Mouse (Mus musculus) embryonic facial prominence, embryonic 15.5 days (tissue): ENCODE data around the gene Coa5. TPM values are rescaled to one million over a fixed set of nuclear protein-coding genes. Genes with fewer than 3 reads are reported as not detected.
A peak's percentile ranks its signal among the peaks of the same experiment; 100 is the strongest.

Experiments used
- ATAC-seq: fragments of 200-750 bp; cut with Nextera tagmentation; 2 replicates; pipeline ENCODE4 v1.8.0; 2017; ENCODE audit warnings: low read depth, moderate TSS enrichment; ENCODE audit not compliant: insufficient number of reproducible peaks, low FRiP score, low TSS enrichment
- H3K27ac ChIP-seq: fragments of 300-500 bp; sonication (generic); replicated peaks from 2 replicates; pipeline ENCODE4 v1.5.1; 2015; ENCODE audit warnings: mild to moderate bottlenecking, inconsistent platforms
- H3K27me3 ChIP-seq: fragments of 300-500 bp; sonication (generic); 2 replicates; pipeline ENCODE4 v1.6.1; 2015; ENCODE audit warnings: inconsistent platforms
- H3K36me3 ChIP-seq: fragments of 300-500 bp; sonication (generic); 2 replicates; pipeline ENCODE4 v1.6.1; 2015; ENCODE audit warnings: mild to moderate bottlenecking, inconsistent platforms
- H3K4me1 ChIP-seq: fragments of 300-500 bp; sonication (generic); 2 replicates; pipeline ENCODE4 v1.6.1; 2015; ENCODE audit warnings: inconsistent platforms
- H3K4me2 ChIP-seq: fragments of 300-500 bp; sonication (generic); replicated peaks from 2 replicates; pipeline ENCODE4 v1.6.1; 2015; ENCODE audit warnings: mild to moderate bottlenecking, inconsistent platforms
- H3K4me3 ChIP-seq: fragments of 300-500 bp; sonication (generic); replicated peaks from 2 replicates; pipeline ENCODE4 v1.5.1; 2015; ENCODE audit warnings: mild to moderate bottlenecking, inconsistent platforms
- H3K9ac ChIP-seq: fragments of 300-500 bp; sonication (generic); 2 replicates; pipeline ENCODE4 v1.6.1; 2015; ENCODE audit warnings: inconsistent platforms
- H3K9me3 ChIP-seq: fragments of 300-500 bp; sonication (generic); replicated peaks from 2 replicates; pipeline ENCODE4 v1.6.1; 2016; ENCODE audit warnings: inconsistent platforms
- WGBS: fragments of 180-500 bp; shearing (Covaris S2); methylation state at CpG from one replicate; pipeline ENCODE4 v1.1.7; 2015; 5-methylcytosine and 5-hydroxymethylcytosine counted together
- polyA plus RNA-seq: library from polyadenylated mRNA; unstranded; fragments of >200 nt; fragmentation: Nextera tagmentation; extraction: Ambion mirVana; gene quantifications from 2 replicates; pipeline ENCODE4 v1.2.1, GENCODE M21; 2015

Coa5 gene
- 41.6 and 42.5 TPM in 2 replicates for polyA plus RNA-seq

DNA sequence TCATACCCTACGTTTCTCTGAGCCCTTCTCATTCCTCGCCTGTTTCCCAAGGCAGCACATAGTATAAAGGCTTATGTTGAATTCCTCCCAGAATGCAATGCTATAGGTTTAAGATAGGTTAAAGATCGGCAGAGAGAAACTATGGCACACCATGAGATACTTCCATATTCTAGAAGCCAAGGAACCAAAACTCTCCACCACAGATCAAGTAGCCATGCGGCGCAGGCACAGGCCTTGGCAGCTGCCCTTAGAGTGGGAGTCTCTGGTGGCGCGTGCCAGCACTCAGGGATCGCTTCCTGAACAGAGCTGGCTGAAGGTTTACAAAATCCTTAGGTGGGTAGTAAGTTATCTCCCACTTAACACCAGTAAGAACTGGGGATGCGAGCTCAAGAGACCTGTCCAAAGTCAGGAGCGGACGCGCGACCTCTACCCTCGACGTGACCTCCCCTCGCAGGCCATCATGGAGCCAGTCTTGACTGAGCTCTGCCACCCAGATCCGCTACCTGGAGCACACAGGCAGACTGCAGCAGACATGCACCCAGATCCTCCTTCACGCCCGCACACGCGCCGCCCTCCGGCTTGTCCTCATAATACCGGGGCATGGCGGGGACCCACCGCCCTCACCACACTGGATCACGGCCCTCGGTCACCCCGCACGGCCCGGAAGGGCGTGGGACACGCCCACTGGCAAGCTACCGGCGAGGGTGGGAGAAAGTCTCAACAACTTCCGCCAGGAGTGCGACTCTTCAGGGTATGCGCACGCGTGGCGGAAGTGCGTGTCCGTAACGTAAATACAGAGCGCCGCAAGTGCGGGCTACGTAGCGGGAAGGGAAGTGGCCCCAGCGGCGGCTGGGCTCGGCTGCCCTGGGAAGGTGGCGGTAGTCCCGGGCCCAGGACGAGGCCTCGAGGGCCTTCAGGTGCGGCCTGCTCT, at the start of gene Coa5, which contains the start of gene Unc50:
Coa5 (minus strand) TSS at position 738 of the 931 bp plus-strand sequence.
Unc50 (plus strand) TSS at position 774 of the 931 bp plus-strand sequence.
- peak within 1 kb of the TSS; percentile 87 for H3K4me2 ChIP-seq
- H3K4me3 ChIP-seq = peak within 1 kb of the TSS; percentile 78
- H3K36me3 ChIP-seq = peaks cover 36% of the 10 kb centered on the region
- peak within 1 kb of the TSS; percentile 61 for H3K27ac ChIP-seq
- no peaks in the 10 kb centered on the region for H3K9me3 ChIP-seq
- H3K9ac ChIP-seq = peak within 1 kb of the TSS; percentile 78
- WGBS = 3% methylated on average over 57 of the region's 57 CpGs
- ATAC-seq = peak; percentile 97
- H3K4me1 ChIP-seq = peaks cover 25% of the 10 kb centered on the region
- no peaks in the 10 kb centered on the region for H3K27me3 ChIP-seq

DNA sequence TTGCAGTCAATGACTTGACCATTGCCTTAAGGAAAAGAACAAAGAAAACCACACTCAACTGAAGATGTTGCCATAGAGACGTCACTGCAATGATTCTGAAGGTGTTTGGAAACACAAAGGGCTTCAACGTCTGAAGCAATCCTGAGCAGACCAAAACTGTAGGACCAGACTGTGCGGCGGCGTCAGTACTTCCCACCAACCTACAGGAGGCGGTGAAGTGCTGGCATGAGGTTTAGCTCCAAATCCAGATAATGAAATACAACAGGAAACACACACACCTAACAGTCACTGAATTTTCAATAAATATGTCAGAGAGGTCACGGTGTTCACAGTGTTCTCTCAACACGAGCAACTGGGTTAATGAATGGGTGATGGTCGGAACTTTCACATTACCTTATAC, 49.2 kb upstream of the Coa5 start:
- no peak overlapping the region for H3K4me3 ChIP-seq
- no peak overlapping the region for H3K9ac ChIP-seq
- H3K9me3 ChIP-seq = no peaks in the 10 kb centered on the region
- no peaks in the 10 kb centered on the region for H3K36me3 ChIP-seq
- no peak overlapping the region for H3K4me2 ChIP-seq
- ATAC-seq = no peak
- H3K27ac ChIP-seq = no peak overlapping the region
- WGBS = 74% methylated on average over 9 of the region's 9 CpGs
- no peaks in the 10 kb centered on the region for H3K27me3 ChIP-seq
- no peaks in the 10 kb centered on the region for H3K4me1 ChIP-seq

DNA sequence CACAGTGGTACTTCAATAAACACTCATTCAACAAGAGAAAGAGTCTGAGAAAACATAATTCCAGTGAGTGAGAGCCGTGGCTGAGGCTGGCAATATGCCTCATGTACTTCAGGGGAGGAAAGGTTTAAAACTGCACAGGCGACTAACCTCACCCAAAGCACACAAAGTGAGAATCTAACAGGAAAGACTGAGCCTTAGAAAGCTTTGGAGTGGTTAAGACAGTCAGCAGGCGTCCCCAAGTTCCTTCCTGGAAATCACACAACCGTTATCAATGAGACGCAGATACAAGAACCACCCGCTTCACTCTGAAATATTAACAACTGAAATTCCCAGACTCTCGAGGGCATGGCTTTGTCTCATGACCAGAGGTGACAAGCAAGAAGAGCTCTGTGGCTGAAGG, 48.5 kb upstream of the Coa5 start:
- 69% methylated on average over 7 of the region's 7 CpGs for WGBS
- Histone ChIP-seq H3K9ac (no peak overlapping the region), H3K36me3 (no peaks in the 10 kb centered on the region), H3K4me2 (no peak overlapping the region), H3K27ac (no peak overlapping the region), H3K27me3 (no peaks in the 10 kb centered on the region), H3K9me3 (no peaks in the 10 kb centered on the region), H3K4me1 (no peaks in the 10 kb centered on the region), H3K4me3 (no peak overlapping the region)
- no peak for ATAC-seq

DNA sequence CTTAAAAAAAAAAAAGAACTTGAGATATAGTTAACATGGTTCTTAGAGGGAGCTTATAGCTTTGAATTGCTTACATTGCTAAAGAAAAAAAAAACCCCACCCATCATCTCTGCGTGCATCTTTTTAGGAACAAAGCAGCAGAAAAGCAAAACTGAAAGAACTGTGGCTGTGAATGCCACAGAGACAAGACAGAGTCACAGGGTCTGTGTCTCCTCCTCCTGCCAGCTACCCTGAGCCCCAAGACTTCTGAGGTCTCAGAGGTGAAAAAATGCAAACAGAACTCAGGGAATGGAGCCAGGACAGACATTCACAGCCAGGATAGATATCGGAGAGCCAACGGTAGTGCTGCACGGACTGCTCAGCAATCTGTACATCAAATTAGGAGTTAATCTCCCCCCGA, 48.0 kb upstream of the Coa5 start:
- no peak for ATAC-seq
- no peak overlapping the region for H3K27ac ChIP-seq
- H3K4me3 ChIP-seq = no peak overlapping the region

DNA sequence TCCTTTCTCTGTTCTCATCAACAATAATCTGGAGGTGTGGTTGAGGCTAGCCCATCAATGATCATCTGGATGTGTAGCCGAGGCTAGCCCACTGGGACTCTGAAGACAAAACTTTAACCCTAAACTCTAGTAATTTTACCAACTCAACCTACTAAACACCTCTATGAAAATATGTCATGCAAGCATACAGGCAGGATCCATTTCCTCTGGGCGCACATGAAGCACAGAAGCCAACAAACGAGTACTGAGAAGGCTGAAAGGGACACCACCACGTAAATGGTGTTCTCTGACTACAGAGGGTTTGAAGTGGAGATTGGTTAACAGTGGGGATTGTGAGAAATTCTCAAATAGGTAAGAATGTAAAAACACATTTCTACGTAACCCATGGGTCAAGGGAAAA, 47.3 kb upstream of the Coa5 start:
- Histone ChIP-seq H3K9me3 (no peaks in the 10 kb centered on the region), H3K4me2 (no peak overlapping the region), H3K27ac (no peak overlapping the region), H3K4me3 (no peak overlapping the region), H3K4me1 (no peaks in the 10 kb centered on the region), H3K9ac (no peak overlapping the region), H3K36me3 (no peaks in the 10 kb centered on the region), H3K27me3 (no peaks in the 10 kb centered on the region)
- WGBS = 87% methylated on average over 5 of the region's 5 CpGs
- no peak for ATAC-seq

More for the DNA sequence above, 48.0 kb upstream of the Coa5 start:
- Histone ChIP-seq H3K9me3 (no peaks in the 10 kb centered on the region), H3K36me3 (no peaks in the 10 kb centered on the region), H3K4me1 (no peaks in the 10 kb centered on the region), H3K9ac (no peak overlapping the region), H3K27me3 (no peaks in the 10 kb centered on the region), H3K4me2 (no peak overlapping the region)
- 64% methylated on average over 5 of the region's 5 CpGs for WGBS

DNA sequence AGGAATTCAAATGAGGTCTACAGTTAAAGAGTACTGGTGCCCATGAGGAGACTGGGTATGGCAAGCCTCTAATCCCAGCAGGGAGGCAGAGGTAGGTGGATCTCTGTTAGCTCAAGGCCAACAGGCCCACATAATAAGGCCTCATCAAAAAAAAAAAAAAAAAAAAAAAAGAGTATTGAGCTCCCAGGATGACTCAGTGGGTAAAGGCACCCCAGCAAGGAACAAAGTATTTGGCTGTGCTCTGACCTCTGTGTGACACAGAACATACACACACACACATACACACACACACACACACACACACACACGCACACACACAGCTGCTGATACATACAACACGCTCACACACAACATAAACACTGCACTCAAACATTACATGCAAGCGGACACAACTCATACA, 45.4 kb upstream of the Coa5 start:
- ATAC-seq = no peak
- 89% methylated on average over 3 of the region's 3 CpGs for WGBS
- Histone ChIP-seq H3K9ac (no peak overlapping the region), H3K9me3 (no peaks in the 10 kb centered on the region), H3K36me3 (no peaks in the 10 kb centered on the region), H3K27ac (no peak overlapping the region), H3K4me2 (no peak overlapping the region), H3K4me1 (no peaks in the 10 kb centered on the region), H3K4me3 (no peak overlapping the region), H3K27me3 (no peaks in the 10 kb centered on the region)

DNA sequence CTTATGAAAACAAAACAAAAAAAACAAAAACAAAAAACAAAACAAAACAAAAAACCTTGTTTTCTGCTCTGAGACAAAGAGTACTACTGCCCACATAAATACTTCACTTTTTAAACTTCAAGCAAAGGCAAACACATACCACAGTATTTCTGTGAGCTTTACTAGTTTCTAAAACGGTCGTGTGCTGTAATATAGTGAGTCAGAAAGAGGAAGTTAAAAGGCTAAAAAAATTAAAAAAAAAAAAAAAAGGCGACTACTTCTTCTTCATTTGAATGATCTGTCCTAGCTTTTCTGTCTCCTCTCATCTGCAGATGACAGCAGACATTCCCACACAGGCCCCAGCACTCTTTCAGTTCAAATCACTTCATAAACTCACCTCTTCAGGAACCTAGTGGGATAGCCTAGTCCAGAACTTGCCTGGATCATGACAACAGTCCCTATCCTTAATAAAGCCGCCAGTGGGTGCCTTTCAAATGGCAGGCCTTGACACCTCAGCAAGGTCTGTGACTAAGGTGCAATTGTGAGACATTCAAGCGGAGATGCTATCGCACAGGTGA, 44.8 kb upstream of the Coa5 start:
- H3K27me3 ChIP-seq = no peaks in the 10 kb centered on the region
- 89% methylated on average over 6 of the region's 6 CpGs for WGBS
- no peaks in the 10 kb centered on the region for H3K4me1 ChIP-seq
- H3K9me3 ChIP-seq = no peaks in the 10 kb centered on the region
- H3K4me2 ChIP-seq = no peak overlapping the region
- no peak overlapping the region for H3K9ac ChIP-seq
- no peaks in the 10 kb centered on the region for H3K36me3 ChIP-seq
- ATAC-seq = no peak
- no peak overlapping the region for H3K4me3 ChIP-seq
- H3K27ac ChIP-seq = no peak overlapping the region

DNA sequence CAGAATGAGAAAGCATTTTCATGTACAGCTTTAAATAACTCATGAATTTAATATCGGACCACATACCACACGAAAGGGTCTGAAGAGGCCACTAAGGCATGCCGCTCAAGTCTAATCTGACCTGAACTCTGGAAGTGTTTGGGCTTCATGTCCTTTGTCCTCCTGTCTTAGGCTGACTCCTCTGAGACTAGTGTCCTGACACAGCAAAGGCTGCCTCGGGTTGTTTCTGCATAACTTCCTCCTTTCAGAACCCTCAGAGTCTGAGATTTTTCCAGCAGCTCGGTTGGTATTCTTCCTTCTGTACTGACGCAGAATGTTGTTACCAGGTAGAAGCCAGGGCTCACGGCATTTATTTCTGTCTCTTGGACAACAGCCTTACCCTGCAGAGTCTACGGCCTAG, 44.1 kb upstream of the Coa5 start:
- no peak overlapping the region for H3K4me2 ChIP-seq
- no peaks in the 10 kb centered on the region for H3K4me1 ChIP-seq
- H3K27me3 ChIP-seq = no peaks in the 10 kb centered on the region
- WGBS = 67% methylated on average over 8 of the region's 8 CpGs
- H3K27ac ChIP-seq = no peak overlapping the region
- H3K9me3 ChIP-seq = no peaks in the 10 kb centered on the region
- H3K4me3 ChIP-seq = no peak overlapping the region
- no peak for ATAC-seq
- no peaks in the 10 kb centered on the region for H3K36me3 ChIP-seq
- H3K9ac ChIP-seq = no peak overlapping the region

DNA sequence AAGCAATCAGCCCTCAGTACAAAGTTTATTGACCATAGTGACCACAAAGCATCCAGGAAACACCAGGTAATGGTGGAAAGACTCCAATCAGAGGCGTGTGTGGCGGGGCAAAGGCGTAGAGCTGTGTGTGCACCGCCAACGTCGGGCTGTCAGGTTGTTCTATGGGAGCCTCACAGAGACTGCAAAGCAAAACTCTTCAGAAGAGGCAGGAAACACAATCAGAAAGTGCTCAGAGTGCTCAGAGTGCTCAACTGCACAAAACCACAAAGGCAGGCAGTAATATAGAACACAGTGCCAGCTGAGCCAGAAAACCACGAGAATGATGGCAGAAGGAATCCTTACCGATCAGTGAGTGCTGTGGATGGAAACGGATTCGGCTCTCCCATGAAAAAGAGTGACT, 43.3 kb upstream of the Coa5 start:
- H3K27ac ChIP-seq = no peak overlapping the region

DNA sequence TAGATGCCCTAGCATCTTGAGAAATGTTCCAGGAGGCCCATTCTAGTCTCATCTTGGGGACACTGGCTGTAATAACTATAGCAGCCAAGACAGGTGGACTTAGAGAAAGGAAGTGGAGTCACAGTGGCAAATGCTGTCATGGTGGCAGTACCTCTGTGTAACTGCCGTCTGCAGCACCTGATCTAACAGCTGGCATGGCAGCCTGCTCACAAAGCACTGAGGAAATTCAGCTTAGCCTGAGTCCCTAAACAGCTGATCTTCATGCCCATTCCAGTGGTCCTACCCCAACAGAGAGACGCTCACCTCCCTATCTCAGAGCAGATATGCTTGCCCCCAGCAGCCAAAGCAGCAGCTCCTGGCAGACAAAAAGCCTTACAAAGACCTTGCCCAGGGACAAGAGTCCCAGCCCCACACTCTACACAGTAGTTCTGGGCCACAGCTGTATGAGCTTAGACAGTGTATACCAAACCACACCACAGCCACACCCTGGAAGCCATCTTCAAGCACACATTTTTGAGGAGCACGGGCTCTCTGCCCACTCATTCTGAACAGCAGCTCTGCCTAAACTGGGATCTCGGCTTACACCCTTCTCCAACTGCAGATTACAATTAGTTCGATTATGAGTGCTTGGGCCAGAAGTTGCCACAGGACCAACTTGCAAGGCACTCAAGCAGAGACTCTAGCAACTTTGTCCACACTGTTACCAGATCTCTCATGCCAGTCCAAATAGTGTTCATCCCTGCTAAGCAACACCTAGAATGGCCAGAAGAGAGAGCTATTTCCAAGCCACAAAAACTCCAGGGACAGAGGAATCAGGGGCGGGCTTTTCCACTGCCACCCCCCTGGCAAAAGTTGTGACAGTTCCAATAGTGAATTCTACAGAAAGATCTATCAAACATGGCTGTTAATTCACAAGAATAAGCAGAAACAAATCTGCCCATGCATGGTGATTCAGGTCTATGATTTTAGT, 41.6 kb upstream of the Coa5 start:
- no peak overlapping the region for H3K4me3 ChIP-seq
- H3K27me3 ChIP-seq = no peaks in the 10 kb centered on the region
- H3K27ac ChIP-seq = no peak overlapping the region
- no peak overlapping the region for H3K9ac ChIP-seq
- ATAC-seq = no peak
- 65% methylated on average over 6 of the region's 6 CpGs for WGBS
- H3K9me3 ChIP-seq = no peaks in the 10 kb centered on the region
- H3K4me1 ChIP-seq = no peaks in the 10 kb centered on the region
- no peaks in the 10 kb centered on the region for H3K36me3 ChIP-seq
- H3K4me2 ChIP-seq = no peak overlapping the region

More for the DNA sequence above, 43.3 kb upstream of the Coa5 start:
- Histone ChIP-seq H3K4me3 (no peak overlapping the region), H3K9ac (no peak overlapping the region), H3K4me1 (no peaks in the 10 kb centered on the region), H3K4me2 (no peak overlapping the region), H3K9me3 (no peaks in the 10 kb centered on the region), H3K27me3 (no peaks in the 10 kb centered on the region), H3K36me3 (no peaks in the 10 kb centered on the region)
- WGBS = 65% methylated on average over 10 of the region's 10 CpGs
- ATAC-seq = no peak

DNA sequence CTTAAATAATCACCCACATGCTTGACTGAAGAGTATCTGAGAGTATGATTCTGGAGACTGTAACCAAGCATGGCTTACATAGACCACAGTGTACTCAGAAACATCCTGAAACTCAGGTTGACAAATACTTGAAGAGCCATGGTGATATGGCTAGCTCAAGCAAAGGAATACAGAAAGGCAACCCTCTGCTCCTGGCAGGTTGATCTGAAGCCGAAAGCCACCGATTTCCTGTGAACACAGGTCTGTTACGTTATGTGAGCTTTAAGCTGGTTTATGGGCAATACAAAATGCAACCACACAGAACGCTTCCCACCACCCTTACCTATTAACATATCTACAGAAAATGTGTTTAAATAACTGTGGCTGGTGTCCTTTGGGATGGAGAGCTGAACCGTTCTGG, 39.1 kb upstream of the Coa5 start:
- H3K9me3 ChIP-seq = no peaks in the 10 kb centered on the region
- 84% methylated on average over 5 of the region's 5 CpGs for WGBS
- no peak for ATAC-seq
- H3K4me1 ChIP-seq = no peaks in the 10 kb centered on the region
- H3K4me3 ChIP-seq = no peak overlapping the region
- no peak overlapping the region for H3K9ac ChIP-seq
- no peak overlapping the region for H3K4me2 ChIP-seq
- no peak overlapping the region for H3K27ac ChIP-seq
- no peaks in the 10 kb centered on the region for H3K27me3 ChIP-seq
- no peaks in the 10 kb centered on the region for H3K36me3 ChIP-seq
